Mouse (Mus musculus) brain, embryonic 14.5 days (tissue): ENCODE measurements at regions not wholly inside any gene's neighbourhood (a gene's known extent, or its start where the extent isn't known, plus 50 kb on each side); places are given as distances from the start of the nearest gene placed in this dataset.

ENCODE experiments used
- DNase-seq: peaks from one replicate; pipeline ENCODE4 v3.0.0-alpha.2; 2011; ENCODE audit warnings: low read depth
- CTCF ChIP-seq: fragments of 200-500 bp; IDR thresholded peaks from 2 replicates; pipeline ENCODE4 v1.5.1; 2012; ENCODE audit warnings: inconsistent platforms, mild to moderate bottlenecking, moderate library complexity, borderline replicate concordance; ENCODE audit not compliant: insufficient read depth, insufficient read length; ENCODE audit errors: extremely low read depth
- POLR2A ChIP-seq: fragments of 200-500 bp; IDR thresholded peaks from 2 replicates; pipeline ENCODE4 v1.6.1; 2012; ENCODE audit warnings: mild to moderate bottlenecking, inconsistent platforms, borderline replicate concordance; ENCODE audit not compliant: poor library complexity, insufficient read depth, insufficient read length, severe bottlenecking; ENCODE audit errors: extremely low read depth

- no peak for DNase-seq
Measured at GRCm38 (mm10) chr13:72747187-72747586, 118.6 kb downstream of the Irx2 start.

GRCm38 (mm10) chr13:72755036-72755435 lies 126.4 kb downstream of the Irx2 start:
- no peak for TF ChIP-seq CTCF
- no peak for TF ChIP-seq POLR2A
- no peak for DNase-seq

More at GRCm38 (mm10) chr13:72747187-72747586, 118.6 kb downstream of the Irx2 start:
- TF ChIP-seq CTCF (no peak), POLR2A (no peak)

- TF ChIP-seq POLR2A (no peak), CTCF (no peak)
- DNase-seq, result no peak
Measured at GRCm38 (mm10) chr13:72762481-72762880, 133.9 kb downstream of the Irx2 start.

GRCm38 (mm10) chr13:72763337-72763736 lies 134.7 kb downstream of the Irx2 start:
- TF ChIP-seq POLR2A, result no peak
- TF ChIP-seq CTCF, result no peak
- DNase-seq, result no peak

GRCm38 (mm10) chr13:72767306-72767705 lies 138.7 kb downstream of the Irx2 start:
- TF ChIP-seq CTCF, result no peak
- no peak for TF ChIP-seq POLR2A
- DNase-seq, result no peak

GRCm38 (mm10) chr13:72769007-72769595 lies 140.5 kb downstream of the Irx2 start:
- DNase-seq, result peak; percentile 55
- TF ChIP-seq CTCF, result peak; percentile 24; the same call in 1 of the 2 replicates
- no peak for TF ChIP-seq POLR2A

- TF ChIP-seq CTCF (no peak), POLR2A (no peak)
- no peak for DNase-seq
Measured at GRCm38 (mm10) chr13:72783026-72783726, 154.6 kb downstream of the Irx2 start.

- peak; percentile 9 for DNase-seq
- TF ChIP-seq POLR2A (no peak), CTCF (no peak)
Measured at GRCm38 (mm10) chr13:72783727-72784070, 155.1 kb downstream of the Irx2 start.

- no peak for TF ChIP-seq POLR2A
- TF ChIP-seq CTCF, result no peak
- DNase-seq, result no peak
Measured at GRCm38 (mm10) chr13:72792695-72793094, 164.1 kb downstream of the Irx2 start.

- TF ChIP-seq CTCF (no peak), POLR2A (no peak)
- DNase-seq, result peak; percentile 72
Measured at GRCm38 (mm10) chr13:72800021-72800420, 171.4 kb downstream of the Irx2 start.

- peak; percentile 54 for DNase-seq
- TF ChIP-seq CTCF (no peak), POLR2A (no peak)
Measured at GRCm38 (mm10) chr13:72800546-72800945, 171.9 kb downstream of the Irx2 start.

GRCm38 (mm10) chr13:72803374-72803773 lies 174.8 kb downstream of the Irx2 start:
- TF ChIP-seq CTCF, result no peak
- no peak for TF ChIP-seq POLR2A
- peak; percentile 34 for DNase-seq

GRCm38 (mm10) chr13:72809226-72809625 lies 180.6 kb downstream of the Irx2 start:
- TF ChIP-seq POLR2A, result no peak
- no peak for TF ChIP-seq CTCF

More at GRCm38 (mm10) chr13:72809226-72809625, 180.6 kb downstream of the Irx2 start:
- no peak for DNase-seq
